Mouse (Mus musculus) left cerebral cortex, adult 8-10 months (tissue): ENCODE data around the gene Ppp1r9b. TPM values are rescaled to one million over a fixed set of nuclear protein-coding genes. Genes with fewer than 3 reads are reported as not detected.
A peak's percentile ranks its signal among the peaks of the same experiment; 100 is the strongest.
"Not testable (repeated sequence)": the region's sequence is repeated elsewhere in the genome, so short reads cannot be mapped to it uniquely, and the experiment has no call there.

Source experiments
- DNase-seq, 2 experiments: peaks; one replicate each; pipeline ENCODE4 v3.0.0; 2022; ENCODE audit warnings: low spot score in 2 of 2
- total RNA-seq, 4 experiments: library from RNA; stranded (reverse); gene quantifications; 2 replicates each; pipeline ENCODE4 v1.2.4; 2022

The Ppp1r9b gene
- total RNA-seq, 4 experiments from 2014 or later: 708 to 774 (median 713) TPM

GRCm38 (mm10) chr11:94996984-94997383 is 6.1 kb downstream of the Ppp1r9b start:
- DNase-seq: no peak

DNA sequence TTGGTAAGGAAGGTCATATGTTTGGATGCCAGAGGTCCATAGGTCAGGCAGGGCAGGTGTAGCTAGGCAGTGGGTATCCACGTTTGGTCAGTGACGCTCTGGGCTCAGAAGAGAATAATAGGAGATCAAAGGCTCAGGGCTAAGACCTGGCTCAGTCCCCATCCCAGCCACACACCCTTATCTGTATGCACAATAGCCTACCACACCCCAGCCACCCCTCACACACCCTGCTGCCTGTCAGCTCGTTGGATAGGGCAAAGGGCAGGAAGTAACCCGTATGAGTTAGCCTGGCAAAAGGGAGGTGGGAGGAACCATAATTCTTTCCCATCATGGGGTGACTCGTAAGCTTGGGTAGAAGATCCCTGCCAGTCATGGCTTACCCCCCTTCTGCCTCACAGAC is 6.8 kb downstream of the Ppp1r9b start:
- no peak for DNase-seq

DNA sequence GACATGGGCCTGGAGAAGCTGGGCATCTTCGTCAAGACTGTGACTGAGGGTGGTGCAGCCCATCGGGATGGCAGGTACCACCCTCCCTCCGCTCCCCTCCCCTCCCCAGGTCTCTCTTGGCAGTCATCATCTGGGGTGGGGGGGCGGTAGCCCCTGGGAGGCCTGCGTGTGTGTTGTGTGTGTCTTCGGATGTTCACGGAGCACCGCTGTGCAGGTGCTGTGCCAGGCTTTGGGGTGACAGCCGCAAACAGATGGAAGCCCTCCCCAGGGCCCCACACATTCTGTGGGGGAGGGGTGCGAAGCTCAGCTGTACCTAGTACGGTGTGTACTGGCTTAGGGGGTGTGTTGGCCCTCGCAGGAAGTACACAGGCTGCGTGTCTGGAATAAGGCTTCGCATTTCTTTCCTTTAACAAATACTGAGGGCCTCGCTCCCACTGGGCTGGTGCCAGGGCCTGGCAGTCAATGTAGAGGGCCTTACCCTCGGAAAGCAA is 7.3 kb downstream of the Ppp1r9b start:
- peak in 1 of 2 experiments; percentile 74 for DNase-seq

- no peak for DNase-seq
Observed at GRCm38 (mm10) chr11:95000128-95000527, 9.3 kb downstream of the Ppp1r9b start.

- DNase-seq: no peak
Observed at GRCm38 (mm10) chr11:95000548-95000947, 9.7 kb downstream of the Ppp1r9b start.

DNA sequence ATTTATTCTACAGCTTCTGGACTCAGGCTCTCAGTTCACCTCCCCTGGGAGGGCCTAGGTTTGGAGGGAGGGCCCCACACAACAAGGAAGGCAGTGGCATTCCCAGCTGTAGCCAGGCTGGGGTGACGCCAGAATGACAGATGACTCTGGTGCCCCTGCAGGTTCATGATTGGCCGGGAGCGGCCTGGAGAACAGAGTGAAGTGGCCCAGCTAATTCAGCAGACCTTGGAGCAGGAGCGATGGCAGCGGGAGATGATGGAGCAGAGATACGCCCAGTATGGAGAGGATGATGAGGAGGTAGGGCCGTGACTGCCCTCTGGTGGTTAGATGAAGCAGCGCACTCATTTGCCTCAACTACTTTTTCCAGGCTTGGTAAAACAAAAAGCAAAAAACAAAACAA is 10.2 kb downstream of the Ppp1r9b start:
- no peak for DNase-seq

- DNase-seq: no peak
Observed at GRCm38 (mm10) chr11:95001584-95002347, 10.9 kb downstream of the Ppp1r9b start.

DNA sequence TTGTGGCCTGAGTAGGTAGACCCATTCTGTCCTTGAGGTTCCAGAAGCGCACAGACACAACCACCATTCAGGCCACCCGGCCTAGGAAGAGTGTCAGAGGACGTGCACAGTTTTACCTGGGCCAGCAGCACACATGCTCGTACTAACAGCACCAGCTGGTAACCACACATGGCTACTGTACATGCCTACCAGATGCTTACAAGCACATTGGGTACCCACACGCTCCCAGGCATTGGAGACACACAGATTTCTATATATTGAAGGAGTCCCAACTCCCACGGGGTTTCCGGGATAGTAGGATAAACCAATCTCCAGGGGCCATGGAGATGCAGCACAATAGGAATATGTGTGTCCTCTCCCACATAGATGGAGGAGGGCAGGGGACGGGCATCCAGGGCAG is 11.9 kb downstream of the Ppp1r9b start:
- peak in 1 of 2 experiments; percentile 64 for DNase-seq

DNA sequence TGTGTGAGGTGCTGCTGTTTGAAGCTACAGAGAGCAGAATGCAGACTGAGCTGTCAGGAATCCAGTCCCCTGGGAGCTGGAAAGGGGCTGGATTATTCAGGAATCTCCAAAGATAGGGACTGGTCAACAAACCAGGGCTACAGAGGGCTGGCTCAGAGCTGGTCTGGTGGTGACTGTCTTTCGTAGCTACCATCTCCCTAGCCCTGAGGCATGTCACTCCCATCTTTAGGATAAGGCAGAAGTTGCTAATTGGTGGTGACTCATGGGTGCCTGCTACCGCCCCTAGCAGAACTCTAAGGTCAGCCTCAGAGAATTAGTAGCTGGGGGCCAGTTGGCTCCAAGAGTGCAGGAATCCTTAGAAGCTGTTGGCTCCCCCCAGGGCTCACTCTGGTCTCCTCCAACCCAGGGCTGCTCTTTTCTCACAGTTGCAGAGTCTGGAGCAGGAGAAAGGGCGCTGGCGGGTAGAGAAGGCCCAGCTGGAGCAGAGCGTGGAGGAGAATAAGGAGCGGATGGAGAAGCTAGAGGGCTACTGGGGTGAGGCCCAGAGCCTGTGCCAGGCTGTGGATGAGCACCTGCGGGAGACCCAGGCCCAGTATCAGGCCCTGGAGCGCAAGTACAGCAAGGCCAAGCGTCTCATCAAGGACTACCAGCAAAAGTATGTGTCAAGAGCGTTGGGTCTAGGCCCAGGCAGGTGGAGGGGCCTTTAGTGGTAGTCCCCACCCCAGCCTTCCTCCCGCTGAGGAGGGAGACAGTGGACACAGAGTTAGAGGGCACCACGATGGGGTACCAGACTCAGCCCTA is 13.5 kb downstream of the Ppp1r9b start:
- no peak for DNase-seq

DNA sequence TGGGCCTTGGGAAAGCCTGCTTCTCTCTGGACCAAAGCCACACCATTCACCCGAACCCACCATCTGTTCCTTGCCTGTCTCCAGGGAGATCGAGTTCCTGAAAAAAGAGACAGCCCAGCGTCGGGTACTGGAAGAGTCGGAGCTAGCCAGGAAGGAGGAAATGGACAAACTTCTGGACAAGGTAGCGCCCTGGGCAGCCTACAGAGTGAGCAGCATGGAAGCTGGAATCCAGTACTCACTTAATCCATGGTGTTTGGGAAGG is 14.0 kb downstream of the Ppp1r9b start:
- DNase-seq: no peak

- DNase-seq: no peak
Observed at GRCm38 (mm10) chr11:95006038-95006437, 15.2 kb downstream of the Ppp1r9b start.

GRCm38 (mm10) chr11:95006525-95007219 is 15.8 kb downstream of the Ppp1r9b start:
- DNase-seq: peak in 1 of 2 experiments; percentile 68

DNA sequence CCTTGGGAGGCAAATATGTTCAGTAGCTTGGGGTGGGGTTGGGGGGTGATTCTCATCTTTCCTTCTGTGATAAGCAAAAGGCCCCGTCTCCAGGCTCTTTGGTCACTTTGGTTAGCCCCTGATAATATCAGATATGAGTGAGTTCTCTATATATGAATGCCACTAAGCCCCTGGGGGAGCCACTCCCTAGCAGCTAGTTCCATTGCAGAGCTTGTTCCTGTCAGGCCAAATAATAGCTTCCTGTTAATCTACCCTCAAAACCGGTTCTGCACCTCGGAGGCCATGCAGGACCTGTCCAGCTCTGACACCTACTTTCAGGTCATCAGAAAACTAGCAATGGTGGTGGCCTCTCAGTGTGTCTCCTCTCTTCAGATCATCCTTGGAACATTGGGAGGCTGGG is 16.6 kb downstream of the Ppp1r9b start:
- DNase-seq: no peak

DNA sequence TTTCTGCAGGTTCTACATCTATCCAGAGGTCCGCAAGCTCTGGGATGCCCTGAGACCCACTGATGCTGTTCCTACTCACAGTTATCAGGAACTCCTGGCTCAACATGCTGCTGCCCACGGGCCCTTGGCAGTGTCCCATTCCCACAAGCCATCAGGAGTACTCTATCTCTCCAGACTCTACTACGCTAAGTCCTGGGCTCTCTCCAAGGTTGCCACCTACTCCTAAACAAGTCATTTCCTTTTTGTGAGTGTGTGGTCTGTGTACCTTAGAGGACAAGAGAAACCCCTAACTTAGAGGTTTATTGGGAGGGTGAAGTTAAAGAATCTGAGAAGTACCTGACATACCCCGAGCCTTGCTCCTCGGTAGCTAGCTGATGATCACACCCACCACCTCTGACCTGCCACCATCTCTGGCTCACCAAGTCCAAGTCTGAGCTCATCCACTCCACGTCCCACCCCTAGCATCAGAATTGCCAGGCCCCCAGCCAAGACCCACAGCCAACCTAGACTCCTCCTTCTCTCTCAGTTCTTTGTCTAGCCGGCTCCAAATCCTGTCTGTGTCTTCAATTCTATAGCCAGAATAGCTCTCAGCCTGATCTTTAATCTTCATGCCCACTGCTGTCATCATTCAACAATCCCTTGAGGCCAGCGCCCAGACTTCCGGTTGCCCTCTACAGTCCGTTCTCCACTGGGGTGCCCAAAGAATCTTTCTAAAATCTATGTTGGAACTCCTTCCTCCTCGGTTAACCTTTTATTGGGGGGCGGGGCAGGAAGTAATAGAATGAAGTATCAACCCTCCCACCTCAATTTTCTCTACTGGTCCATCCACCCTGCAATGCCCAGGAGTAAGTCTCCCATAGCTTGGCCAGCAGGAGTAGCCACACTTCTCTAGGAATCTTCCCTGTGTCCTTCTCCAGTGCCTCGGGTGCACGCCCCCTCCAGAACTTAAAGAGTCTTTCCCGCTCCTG is 18.1 kb downstream of the Ppp1r9b start:
- DNase-seq: no peak

- peak in 1 of 2 experiments; percentile 50 for DNase-seq
Observed at GRCm38 (mm10) chr11:95009629-95010014, 18.8 kb downstream of the Ppp1r9b start, which contains the start of gene Samd14. Samd14 (plus strand) TSS chr11:95009879.

DNA sequence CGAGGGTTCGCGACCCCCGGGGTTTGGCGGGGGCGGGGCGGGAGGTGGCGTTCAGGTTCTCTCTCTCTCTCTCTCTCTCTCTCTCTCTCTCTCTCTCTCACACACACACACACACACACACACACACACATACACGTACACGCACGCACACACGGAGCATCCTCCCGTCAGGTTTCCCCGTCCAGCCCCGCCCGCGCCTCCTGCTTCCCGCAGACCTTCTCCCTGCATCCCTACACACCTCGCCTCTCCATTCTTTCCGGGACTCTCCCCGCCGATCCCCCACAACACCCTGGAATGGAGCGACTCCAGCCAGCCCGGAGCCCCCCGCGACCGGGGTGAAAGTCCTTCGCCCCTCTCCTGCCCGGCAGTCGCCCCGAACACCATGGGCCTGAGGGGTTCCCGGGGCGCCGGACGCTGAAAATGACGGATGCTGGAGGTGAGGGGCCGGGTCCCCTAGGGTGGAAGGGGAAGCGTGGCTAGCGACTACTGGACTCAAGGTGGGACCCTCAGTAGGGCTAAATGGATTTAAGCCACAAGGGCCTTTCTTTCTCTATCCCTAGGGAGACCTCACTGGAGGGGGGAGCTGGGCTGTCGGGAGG is 19.4 kb downstream of the Ppp1r9b start:
- peak in 1 of 2 experiments; percentile 35 for DNase-seq

DNA sequence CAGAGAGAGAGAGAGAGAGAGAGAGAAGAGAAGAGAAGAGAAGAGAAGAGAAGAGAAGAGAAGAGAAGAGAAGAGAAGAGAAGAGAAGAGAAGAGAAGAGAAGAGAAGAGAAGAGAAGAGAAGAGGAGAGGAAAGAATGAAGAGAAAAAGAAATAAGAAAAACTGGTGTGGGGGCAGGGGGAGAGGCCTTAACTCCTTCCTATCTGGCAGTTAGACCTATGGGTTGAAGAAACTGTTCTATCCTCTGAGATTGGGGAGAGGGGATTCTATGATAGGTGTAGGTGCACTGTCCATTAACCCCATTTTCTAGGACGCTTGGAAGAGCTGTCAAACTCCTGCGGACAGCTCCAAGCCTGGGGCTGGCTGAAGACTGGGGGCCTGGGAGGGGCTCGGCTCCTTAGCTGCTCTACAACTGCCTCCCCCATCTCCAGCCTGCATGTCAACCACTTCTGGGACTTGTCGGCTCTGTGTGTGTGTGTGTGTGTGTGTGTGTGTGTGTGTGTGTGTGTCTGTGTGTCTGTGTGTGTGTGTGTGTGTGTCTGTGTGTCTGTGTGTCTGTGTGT is 20.1 kb downstream of the Ppp1r9b start:
- DNase-seq: not testable (repeated sequence)

DNA sequence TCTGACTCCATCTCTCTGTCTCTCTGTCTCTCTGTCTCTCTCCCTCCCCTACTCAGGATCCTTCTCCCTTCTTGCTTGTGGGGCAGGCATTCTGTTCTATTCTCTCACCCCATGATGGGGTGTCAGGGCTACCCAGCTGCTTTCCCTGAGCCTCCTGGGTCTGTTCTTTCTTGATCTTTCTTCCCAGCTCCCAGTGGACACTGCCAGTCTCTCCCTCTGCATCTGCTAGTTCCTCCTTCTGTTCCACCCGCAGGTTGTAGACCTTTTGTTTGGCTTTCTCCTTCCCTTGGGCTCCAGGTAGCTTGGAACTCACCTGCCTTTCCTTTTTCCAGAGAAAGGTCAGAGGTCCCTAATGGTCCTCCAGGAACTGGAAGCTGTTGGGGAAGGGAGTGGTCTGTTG is 20.6 kb downstream of the Ppp1r9b start:
- no peak for DNase-seq

DNA sequence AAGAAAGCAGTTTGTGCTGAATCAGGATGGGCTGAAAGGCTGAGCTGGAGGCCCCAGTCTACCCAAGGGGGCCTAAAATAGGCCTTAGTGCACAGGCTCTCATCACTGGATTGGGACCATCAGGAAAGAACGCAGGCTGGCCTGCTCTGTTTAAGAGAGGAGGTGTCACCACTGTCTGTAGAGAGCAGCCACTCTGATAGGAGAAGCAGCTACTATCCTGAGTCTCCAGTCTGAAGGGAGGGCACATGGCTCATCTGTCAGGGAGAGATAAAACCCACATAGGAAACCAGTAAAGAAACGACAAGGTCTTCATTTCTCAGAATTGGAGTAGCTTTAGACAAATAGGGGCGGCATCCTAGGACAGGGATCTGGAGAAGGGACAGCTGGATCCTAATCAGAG is 21.2 kb downstream of the Ppp1r9b start:
- no peak for DNase-seq

GRCm38 (mm10) chr11:95012487-95012886 is 21.7 kb downstream of the Ppp1r9b start:
- DNase-seq: no peak
